Mouse (Mus musculus) right cerebral cortex, postnatal 14 days (tissue): ENCODE results near the gene Sema3f.
A peak's percentile ranks its signal among the peaks of the same experiment; 100 is the strongest.

Experiments
- DNase-seq: peaks from one replicate; pipeline ENCODE4 v3.0.0; 2022

The Sema3f gene

GRCm38 (mm10) chr9:107688939-107689338, 21.3 kb downstream of the Sema3f start:
- no peak for DNase-seq

GRCm38 (mm10) chr9:107688415-107688814, 21.9 kb downstream of the Sema3f start:
- DNase-seq = no peak

GRCm38 (mm10) chr9:107685231-107685981, 24.9 kb downstream of the Sema3f start:
- peak; percentile 75 for DNase-seq

- DNase-seq = no peak
These were observed 27.9 kb downstream of the Sema3f start for GRCm38 (mm10) chr9:107682405-107682804.

- DNase-seq = no peak
These were observed 30.8 kb downstream of the Sema3f start, which contains the start of gene Gnat1 for GRCm38 (mm10) chr9:107679501-107679900. Gene Gnat1 (minus strand): TSS chr9:107679712.

- no peak for DNase-seq
These were observed 31.4 kb downstream of the Sema3f start for GRCm38 (mm10) chr9:107678861-107679260.

GRCm38 (mm10) chr9:107677819-107678526, 32.3 kb downstream of the Sema3f start:
- peak; percentile 73 for DNase-seq

- no peak for DNase-seq
These were observed 33.0 kb downstream of the Sema3f start for GRCm38 (mm10) chr9:107677091-107677784.

- peak; percentile 45 for DNase-seq
These were observed 34.0 kb downstream of the Sema3f start for GRCm38 (mm10) chr9:107676302-107676701.

- DNase-seq = peak; percentile 80
These were observed 34.5 kb downstream of the Sema3f start for GRCm38 (mm10) chr9:107675671-107676301.

GRCm38 (mm10) chr9:107674609-107675429, 35.5 kb downstream of the Sema3f start:
- no peak for DNase-seq

- no peak for DNase-seq
These were observed 40.0 kb downstream of the Sema3f start for GRCm38 (mm10) chr9:107670259-107670658.

- DNase-seq = no peak
These were observed 40.8 kb downstream of the Sema3f start, which contains the start of gene Slc38a3 for GRCm38 (mm10) chr9:107669480-107669945. Gene Slc38a3 (minus strand): TSS chr9:107669530.

GRCm38 (mm10) chr9:107668916-107669315, 41.4 kb downstream of the Sema3f start:
- no peak for DNase-seq

- DNase-seq = no peak
These were observed 42.3 kb downstream of the Sema3f start for GRCm38 (mm10) chr9:107668011-107668410.

- peak; percentile 43 for DNase-seq
These were observed 43.1 kb downstream of the Sema3f start for GRCm38 (mm10) chr9:107667219-107667618.

- DNase-seq = no peak
These were observed 43.5 kb downstream of the Sema3f start for GRCm38 (mm10) chr9:107666751-107667205.

GRCm38 (mm10) chr9:107665308-107665707, 45.0 kb downstream of the Sema3f start:
- no peak for DNase-seq

GRCm38 (mm10) chr9:107663525-107663924, 46.8 kb downstream of the Sema3f start:
- no peak for DNase-seq

- no peak for DNase-seq
These were observed 47.9 kb downstream of the Sema3f start for GRCm38 (mm10) chr9:107662342-107662741.

GRCm38 (mm10) chr9:107660777-107661176, 49.5 kb downstream of the Sema3f start:
- DNase-seq = no peak

- DNase-seq = no peak
These were observed 50.3 kb downstream of the Sema3f start for GRCm38 (mm10) chr9:107659961-107660360.
